Mouse (Mus musculus) lung, embryonic 16.5 days (tissue): ENCODE measurements around the gene Ranbp3. TPM values are rescaled to one million over a fixed set of nuclear protein-coding genes. Genes with fewer than 3 reads are reported as not detected.
A peak's percentile ranks its signal among the peaks of the same experiment; 100 is the strongest.

Source experiments
- ATAC-seq: fragments of 200-750 bp; cut with Nextera tagmentation; 2 replicates; pipeline ENCODE4 v1.8.0; 2017; ENCODE audit warnings: low read depth, mild to moderate bottlenecking, moderate library complexity
- H3K27ac ChIP-seq: fragments of 300-500 bp; sonication (generic); 2 replicates; pipeline ENCODE4 v1.5.1; 2014; ENCODE audit warnings: mild to moderate bottlenecking, control low read depth, low read length
- H3K27me3 ChIP-seq: fragments of 300-500 bp; sonication (generic); 2 replicates; pipeline ENCODE4 v1.6.1; 2014; ENCODE audit warnings: low read depth, low read length, mixed read lengths; ENCODE audit not compliant: control insufficient read depth, insufficient read depth
- H3K36me3 ChIP-seq: fragments of 300-500 bp; sonication (generic); 2 replicates; pipeline ENCODE4 v1.6.1; 2014; ENCODE audit warnings: low read length; ENCODE audit not compliant: control insufficient read depth, insufficient read depth
- H3K4me1 ChIP-seq: fragments of 300-500 bp; sonication (generic); replicated peaks from 2 replicates; pipeline ENCODE4 v1.6.1; 2014; ENCODE audit warnings: low read length, mixed read lengths; ENCODE audit not compliant: control insufficient read depth, insufficient read depth
- H3K4me2 ChIP-seq: fragments of 300-500 bp; sonication (generic); 2 replicates; pipeline ENCODE4 v1.6.1; 2014; ENCODE audit warnings: low read depth, low read length, control low read depth
- H3K4me3 ChIP-seq: fragments of 300-500 bp; sonication (generic); 2 replicates; pipeline ENCODE4 v1.5.1; 2014; ENCODE audit warnings: mild to moderate bottlenecking, low read length, control low read depth
- H3K9ac ChIP-seq: fragments of 300-500 bp; sonication (generic); 2 replicates; pipeline ENCODE4 v1.6.1; 2014; ENCODE audit warnings: low read length, control low read depth
- H3K9me3 ChIP-seq: fragments of 300-500 bp; sonication (generic); 2 replicates; pipeline ENCODE4 v1.6.1; 2016; ENCODE audit warnings: low read length; ENCODE audit not compliant: control insufficient read depth
- WGBS: fragments of 180-500 bp; shearing (Covaris S2); extraction: QIAGEN DNeasy Blood & Tissue Kit; methylation state at CpG from one replicate; pipeline ENCODE4 v1.1.7; 2014; 5-methylcytosine and 5-hydroxymethylcytosine counted together
- polyA plus RNA-seq: library from polyadenylated mRNA; unstranded; fragments of >200 nt; fragmentation: Nextera tagmentation; extraction: Ambion mirVana; gene quantifications from 2 replicates; pipeline ENCODE4 v1.2.1, GENCODE M21; 2015

The Ranbp3 gene
- polyA plus RNA-seq, 1 experiment from 2014 or later = 92.8 TPM

DNA sequence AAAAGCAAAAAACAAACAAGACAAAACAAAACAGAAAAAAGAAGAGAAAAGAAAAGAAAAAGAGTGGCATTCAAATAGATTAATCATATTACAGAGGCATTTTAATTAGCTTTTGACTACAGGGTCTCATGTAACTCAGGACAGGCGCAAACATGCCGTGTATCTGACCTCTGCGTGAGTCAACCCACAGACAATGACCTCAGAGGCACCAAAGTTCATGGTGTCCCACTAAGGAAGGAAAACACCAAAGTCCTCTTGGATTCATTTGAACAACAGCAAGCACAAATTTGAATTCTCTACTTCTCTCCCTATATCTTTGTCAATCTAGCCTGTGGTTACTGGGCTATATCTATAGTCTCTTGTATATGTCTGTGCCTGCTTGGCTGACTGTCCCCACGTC is 29.9 kb upstream of the Ranbp3 start:
- no peak for ATAC-seq
- H3K9me3 ChIP-seq = no peaks in the 10 kb centered on the region
- no peaks in the 10 kb centered on the region for H3K36me3 ChIP-seq
- H3K4me2 ChIP-seq = no peak overlapping the region
- H3K9ac ChIP-seq = no peak overlapping the region
- no peaks in the 10 kb centered on the region for H3K4me1 ChIP-seq
- no peaks in the 10 kb centered on the region for H3K27me3 ChIP-seq
- H3K4me3 ChIP-seq = no peak overlapping the region
- WGBS = 78% methylated on average over 4 of the region's 4 CpGs
- no peak overlapping the region for H3K27ac ChIP-seq

DNA sequence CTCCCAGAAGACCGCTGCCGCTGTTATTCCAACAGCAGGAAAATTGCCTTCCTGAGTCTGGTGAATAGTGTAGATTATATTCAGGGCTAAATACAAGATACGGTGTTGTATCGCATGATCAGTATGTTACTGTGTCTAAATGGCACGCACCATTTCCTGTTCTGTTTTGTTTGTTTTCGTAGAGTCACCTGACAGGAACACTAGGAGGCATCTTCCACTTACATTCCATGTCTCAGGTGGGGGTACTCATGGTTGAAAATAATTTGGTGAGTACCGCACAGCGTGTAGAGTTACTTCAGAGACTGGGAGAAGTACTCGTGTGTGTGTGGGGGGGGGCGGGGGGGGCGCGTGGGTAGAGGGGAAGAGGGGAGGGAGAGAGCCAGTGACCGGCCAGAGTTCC is 25.5 kb upstream of the Ranbp3 start:
- no peak for ATAC-seq
- Histone ChIP-seq H3K4me2 (no peak overlapping the region), H3K36me3 (no peaks in the 10 kb centered on the region), H3K27ac (no peak overlapping the region), H3K9ac (no peak overlapping the region), H3K4me3 (no peak overlapping the region), H3K9me3 (no peaks in the 10 kb centered on the region), H3K27me3 (0 out of 2 replicates have a peak, but pooled peaks cover 2% of the 10 kb centered on the region), H3K4me1 (0 out of 2 replicates have a peak, but pooled peaks cover 2% of the 10 kb centered on the region)
- 44% methylated on average over 12 of the region's 13 CpGs for WGBS

DNA sequence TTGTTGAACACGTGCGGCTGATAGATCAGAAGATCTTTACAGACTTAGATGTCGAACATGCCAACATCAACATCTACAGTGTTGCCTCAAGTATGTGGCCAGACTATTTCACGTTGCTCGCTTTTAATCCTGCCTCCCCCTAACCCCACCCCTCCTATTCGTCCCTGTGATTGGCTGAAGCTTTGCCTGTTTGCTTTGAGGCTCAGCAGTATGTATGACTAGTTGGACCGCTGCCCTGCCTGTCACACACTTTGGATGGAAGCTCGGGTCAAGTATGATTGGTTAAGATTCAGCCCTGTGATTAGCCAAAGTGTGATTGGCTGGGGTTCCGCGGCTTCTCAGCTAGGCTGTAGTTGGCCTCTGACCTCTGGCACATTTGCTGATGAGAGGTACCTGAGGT is 21.3 kb upstream of the Ranbp3 start:
- no peaks in the 10 kb centered on the region for H3K9me3 ChIP-seq
- 0 out of 2 replicates have a peak, but pooled peaks cover 2% of the 10 kb centered on the region for H3K4me1 ChIP-seq
- no peaks in the 10 kb centered on the region for H3K36me3 ChIP-seq
- H3K27me3 ChIP-seq = 0 out of 2 replicates have a peak, but pooled peaks cover 2% of the 10 kb centered on the region
- 19% methylated on average over 10 of the region's 10 CpGs for WGBS
- peak; percentile 64 for ATAC-seq
- no peak overlapping the region for H3K4me2 ChIP-seq
- H3K9ac ChIP-seq = no peak overlapping the region
- H3K27ac ChIP-seq = no peak overlapping the region
- H3K4me3 ChIP-seq = no peak overlapping the region

DNA sequence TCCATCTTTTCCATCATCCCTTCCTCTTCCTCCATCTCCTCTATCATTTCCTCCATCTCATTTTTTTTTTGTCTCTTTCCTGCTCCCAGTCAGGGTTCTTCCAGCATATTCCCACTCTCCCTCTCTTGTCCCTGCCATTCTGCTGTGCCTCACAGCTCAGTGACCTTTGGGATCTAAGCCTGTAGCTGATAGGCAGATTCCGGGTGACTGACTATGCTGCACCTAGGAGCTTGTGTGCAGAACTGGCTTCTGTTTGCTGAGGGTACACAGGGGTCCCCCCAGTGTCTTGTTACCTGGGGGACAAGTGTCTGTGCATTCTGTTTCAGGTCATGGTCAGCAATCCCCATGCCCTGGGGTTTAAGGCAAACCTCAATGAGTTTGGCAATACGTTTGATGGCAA is 18.3 kb upstream of the Ranbp3 start:
- H3K9ac ChIP-seq = no peak overlapping the region
- WGBS = 53% methylated on average over 2 of the region's 2 CpGs
- no peak overlapping the region for H3K4me2 ChIP-seq
- H3K36me3 ChIP-seq = no peaks in the 10 kb centered on the region
- H3K4me1 ChIP-seq = 0 out of 2 replicates have a peak, but pooled peaks cover 2% of the 10 kb centered on the region
- no peak overlapping the region for H3K4me3 ChIP-seq
- no peaks in the 10 kb centered on the region for H3K27me3 ChIP-seq
- no peak for ATAC-seq
- no peak overlapping the region for H3K27ac ChIP-seq
- no peaks in the 10 kb centered on the region for H3K9me3 ChIP-seq

DNA sequence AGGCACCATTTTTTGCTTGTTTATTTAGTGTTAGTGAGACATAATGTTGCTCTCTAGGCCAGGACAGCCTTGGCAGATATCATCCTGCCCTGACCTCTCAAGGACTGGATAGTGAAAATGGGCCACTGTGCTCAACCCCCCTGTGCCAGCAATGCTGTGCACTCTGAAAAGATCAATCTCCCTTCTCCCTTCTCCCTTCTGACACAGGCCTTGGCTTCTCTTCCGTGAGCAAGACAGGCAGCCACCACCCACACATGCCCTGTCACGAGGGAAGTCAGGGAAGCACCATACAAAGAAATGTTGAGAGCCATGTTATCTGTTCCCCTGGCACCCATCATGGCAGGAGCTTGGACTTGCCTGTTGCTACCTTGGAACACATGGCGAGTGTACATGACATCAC is 17.8 kb upstream of the Ranbp3 start:
- Histone ChIP-seq H3K9me3 (no peaks in the 10 kb centered on the region), H3K4me3 (no peak overlapping the region), H3K4me1 (0 out of 2 replicates have a peak, but pooled peaks cover 2% of the 10 kb centered on the region), H3K27ac (no peak overlapping the region), H3K4me2 (no peak overlapping the region), H3K36me3 (no peaks in the 10 kb centered on the region), H3K9ac (no peak overlapping the region), H3K27me3 (no peaks in the 10 kb centered on the region)
- 71% methylated on average over 3 of the region's 3 CpGs for WGBS
- no peak for ATAC-seq

DNA sequence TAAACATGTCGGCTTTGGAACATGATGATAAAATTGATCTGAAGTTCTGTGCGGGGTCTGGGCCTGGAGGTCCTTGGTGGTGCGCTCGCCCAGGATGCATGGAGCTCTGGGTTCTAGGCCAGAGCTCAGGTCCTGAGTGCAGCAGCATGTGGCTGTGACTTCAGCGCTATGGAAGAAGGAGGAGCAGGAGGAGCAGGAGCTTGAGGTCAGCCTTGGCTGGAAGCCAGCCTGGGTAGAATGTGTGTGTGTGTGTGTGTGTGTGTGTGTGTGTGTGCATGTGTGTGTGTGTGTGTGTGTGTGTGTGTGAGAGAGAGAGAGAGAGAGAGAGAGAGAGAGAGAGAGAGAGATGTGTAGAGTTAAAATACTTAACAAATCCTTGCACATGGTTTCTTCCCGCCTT is 16.9 kb upstream of the Ranbp3 start:
- no peak overlapping the region for H3K4me3 ChIP-seq
- H3K27me3 ChIP-seq = no peaks in the 10 kb centered on the region
- H3K9me3 ChIP-seq = no peaks in the 10 kb centered on the region
- 0 out of 2 replicates have a peak, but pooled peaks cover 2% of the 10 kb centered on the region for H3K4me1 ChIP-seq
- H3K9ac ChIP-seq = no peak overlapping the region
- no peak for ATAC-seq
- H3K4me2 ChIP-seq = no peak overlapping the region
- no peaks in the 10 kb centered on the region for H3K36me3 ChIP-seq
- WGBS = 80% methylated on average over 6 of the region's 6 CpGs
- no peak overlapping the region for H3K27ac ChIP-seq

DNA sequence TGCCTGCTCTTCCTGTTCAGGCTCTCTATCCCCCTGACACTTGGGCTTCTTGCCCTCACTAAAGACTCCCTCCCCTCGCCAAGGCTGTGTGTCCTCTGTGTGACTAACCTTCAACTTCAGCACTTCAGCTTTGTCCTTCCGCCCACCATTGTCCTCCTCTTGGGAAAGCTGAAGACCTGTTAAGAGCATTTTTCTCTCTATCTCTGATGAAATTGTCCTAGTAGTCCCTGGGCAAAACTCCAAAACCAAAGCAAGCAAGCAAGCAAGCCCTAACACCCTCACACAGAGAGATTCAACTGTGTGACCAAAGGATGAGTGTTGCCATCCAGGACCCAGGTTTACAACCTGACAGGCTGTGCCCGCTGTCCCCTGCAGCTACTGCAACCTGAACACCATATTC is 9.4 kb upstream of the Ranbp3 start:
- Histone ChIP-seq H3K9ac (peak overlapping the region; percentile 50), H3K4me1 (peaks cover 9% of the 10 kb centered on the region), H3K9me3 (no peaks in the 10 kb centered on the region), H3K27ac (peak overlapping the region; percentile 43; the same call in 1 of the 2 replicates), H3K4me2 (peak overlapping the region; percentile 49), H3K4me3 (peak overlapping the region; percentile 27), H3K27me3 (no peaks in the 10 kb centered on the region), H3K36me3 (no peaks in the 10 kb centered on the region)
- WGBS = 37% methylated on average over 3 of the region's 3 CpGs
- no peak for ATAC-seq

DNA sequence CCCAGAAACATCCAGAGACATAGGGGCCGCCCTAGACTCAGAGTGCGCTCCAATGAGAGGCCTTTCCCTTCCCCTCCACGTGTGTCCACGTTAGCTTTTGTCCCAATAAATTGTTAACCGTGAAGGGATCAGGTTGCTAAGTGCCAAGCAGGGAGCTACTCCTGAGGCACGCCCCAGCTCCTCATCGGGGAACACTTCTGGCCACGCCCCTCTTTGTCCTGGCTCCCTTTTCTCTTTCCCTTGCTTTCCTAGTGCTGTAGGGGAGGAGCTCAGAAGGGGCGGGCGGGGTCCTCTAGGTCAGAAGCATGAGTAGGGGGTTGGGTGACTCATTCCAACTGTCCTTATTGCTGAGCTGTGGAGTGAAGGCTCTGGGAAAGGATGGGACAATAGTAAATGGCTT is 8.8 kb upstream of the Ranbp3 start:
- no peaks in the 10 kb centered on the region for H3K27me3 ChIP-seq
- peak overlapping the region; percentile 27 for H3K4me3 ChIP-seq
- no peaks in the 10 kb centered on the region for H3K36me3 ChIP-seq
- H3K4me2 ChIP-seq = peak overlapping the region; percentile 49
- 3% methylated on average over 10 of the region's 10 CpGs for WGBS
- H3K4me1 ChIP-seq = peaks cover 9% of the 10 kb centered on the region
- no peaks in the 10 kb centered on the region for H3K9me3 ChIP-seq
- peak; percentile 77 for ATAC-seq
- peak overlapping the region; percentile 43; the same call in 1 of the 2 replicates for H3K27ac ChIP-seq
- peak overlapping the region; percentile 50 for H3K9ac ChIP-seq

DNA sequence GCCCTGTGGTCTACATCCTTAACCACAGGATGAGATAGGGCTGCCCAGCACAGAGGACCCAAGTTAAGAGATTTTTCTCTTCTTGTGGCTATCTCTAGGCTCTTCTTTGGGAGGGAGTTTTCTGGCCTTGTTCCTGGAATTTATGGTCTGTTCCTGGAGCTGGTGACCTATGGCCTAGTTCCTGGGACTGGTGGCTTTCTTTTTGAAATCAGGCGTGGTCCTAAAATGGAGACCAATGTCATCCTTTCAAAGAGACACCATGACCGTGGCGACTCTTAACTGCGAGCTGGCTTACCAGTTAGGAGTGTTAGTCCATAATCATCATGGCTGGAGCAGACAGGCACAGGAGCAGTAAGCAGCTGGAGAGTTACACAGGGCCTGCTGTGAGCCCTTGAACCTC is 6.7 kb upstream of the Ranbp3 start:
- 88% methylated on average over 4 of the region's 4 CpGs for WGBS
- Histone ChIP-seq H3K36me3 (no peaks in the 10 kb centered on the region), H3K4me1 (peaks cover 9% of the 10 kb centered on the region), H3K4me3 (no peak overlapping the region), H3K27me3 (no peaks in the 10 kb centered on the region), H3K27ac (no peak overlapping the region), H3K9me3 (no peaks in the 10 kb centered on the region), H3K4me2 (no peak overlapping the region), H3K9ac (no peak overlapping the region)
- no peak for ATAC-seq

DNA sequence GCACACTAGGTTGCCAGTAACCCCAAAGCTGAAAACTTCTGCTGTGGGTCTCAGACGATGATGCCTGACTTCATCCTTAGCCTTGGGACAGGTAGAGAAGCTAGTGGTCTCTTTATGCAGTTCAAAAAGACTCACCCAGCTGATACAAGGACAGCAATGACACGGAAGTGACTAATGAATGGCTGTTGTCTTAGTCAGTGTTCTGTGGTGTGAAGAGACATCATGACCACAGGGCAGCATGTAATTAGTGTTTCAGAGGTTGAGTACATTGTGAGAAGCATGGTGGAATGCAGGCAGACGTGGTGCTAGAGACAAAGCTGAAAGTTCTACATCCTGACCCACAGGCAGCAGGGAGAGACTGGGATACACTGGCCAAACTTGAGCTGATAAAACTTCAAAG is 5.5 kb upstream of the Ranbp3 start:
- 63% methylated on average over 3 of the region's 3 CpGs for WGBS
- Histone ChIP-seq H3K4me2 (no peak overlapping the region), H3K27me3 (no peaks in the 10 kb centered on the region), H3K27ac (no peak overlapping the region), H3K36me3 (no peaks in the 10 kb centered on the region), H3K9me3 (no peaks in the 10 kb centered on the region), H3K4me1 (peaks cover 9% of the 10 kb centered on the region), H3K4me3 (no peak overlapping the region), H3K9ac (no peak overlapping the region)
- no peak for ATAC-seq
